Mouse (Mus musculus): ENCODE measurements at regions not wholly inside any gene's neighbourhood (a gene's known extent, or its start where the extent isn't known, plus 50 kb on each side); places are given as distances from the start of the nearest gene placed in this dataset.

DNA sequence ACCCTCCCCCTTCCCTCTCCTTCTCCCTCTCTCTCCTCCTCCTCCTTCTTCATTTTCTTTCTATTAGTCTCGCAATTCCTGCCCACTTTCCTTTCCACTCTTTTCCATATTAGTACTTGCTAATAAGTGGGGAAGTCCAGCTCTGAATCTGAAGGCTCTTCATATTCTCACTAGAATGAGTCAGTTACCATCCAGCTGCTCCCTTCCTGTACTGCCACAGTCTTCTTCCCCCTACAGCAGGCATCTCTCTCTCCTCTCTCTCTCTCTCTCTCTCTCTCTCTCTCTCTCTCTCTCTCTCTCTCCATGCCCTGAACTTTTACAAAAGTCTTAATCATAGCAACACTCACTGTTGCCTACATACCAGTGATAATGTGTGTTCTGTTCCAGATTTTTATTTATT is 226.6 kb upstream of the Pter start:
- intact Hi-C loops (cut with DNase I): no loop called here
- no peak for DNase-seq (ENCODE audit: low spot score in 2 of 2)

GRCm38 (mm10) chr2:12699331-12699730 is 224.5 kb upstream of the Pter start:
- no peak for DNase-seq (ENCODE audit: low spot score in 2 of 2)
- intact Hi-C loops (cut with DNase I): no loop called here

GRCm38 (mm10) chr2:12707514-12707913 is 216.3 kb upstream of the Pter start:
- DNase-seq (ENCODE audit: low spot score in 2 of 2): no peak
- intact Hi-C loops (cut with DNase I): no loop called here

DNA sequence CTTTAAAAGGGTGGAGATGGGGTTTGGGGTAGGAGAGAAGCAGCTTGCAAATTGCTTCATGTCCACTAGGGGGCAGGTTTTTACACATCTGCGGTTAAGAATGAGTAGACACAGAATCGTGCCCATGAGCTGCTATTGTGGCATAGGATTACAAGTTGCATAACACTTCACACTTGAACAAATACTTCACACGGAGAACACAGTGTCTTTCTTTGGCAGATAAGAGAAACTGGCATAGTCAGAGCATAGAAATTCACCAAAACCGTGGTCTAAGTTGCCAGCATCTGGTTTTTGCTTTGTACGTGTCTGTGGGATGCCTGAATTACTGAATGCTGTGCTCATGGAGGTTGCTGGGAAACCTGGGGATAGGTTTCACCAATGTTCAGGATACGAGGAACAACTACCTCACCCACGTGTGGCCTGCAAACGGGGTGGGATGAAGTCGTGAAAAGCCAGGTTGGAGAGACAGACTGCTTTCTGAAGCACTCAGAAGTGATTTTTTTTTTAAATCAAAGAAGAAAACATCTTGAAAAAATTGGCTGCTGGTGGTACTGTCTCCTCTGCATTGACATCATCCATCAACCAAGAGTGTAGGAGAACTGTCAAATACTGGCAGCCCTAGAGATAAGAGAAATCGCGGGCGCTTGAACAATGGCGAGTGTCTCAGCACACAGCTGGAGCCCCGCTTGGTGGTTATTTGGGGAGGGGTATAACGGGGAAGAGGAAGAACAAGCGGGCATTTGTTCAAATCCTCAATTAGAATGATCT is 214.5 kb upstream of the Pter start:
- intact Hi-C loops (cut with DNase I): loop anchor here (2.0 kb wide), 2 partner anchors 301 to 527 kb away; partner anchors contain the start of gene C1ql3
- DNase-seq (ENCODE audit: low spot score in 2 of 2): peak; percentile 63

GRCm38 (mm10) chr2:12709924-12710240 is 214.0 kb upstream of the Pter start:
- intact Hi-C loops (cut with DNase I): loop anchor here (2.0 kb wide), 3 partner anchors 67 to 527 kb away; partner anchors contain the start of gene C1ql3
- DNase-seq (ENCODE audit: low spot score in 2 of 2): no peak

DNA sequence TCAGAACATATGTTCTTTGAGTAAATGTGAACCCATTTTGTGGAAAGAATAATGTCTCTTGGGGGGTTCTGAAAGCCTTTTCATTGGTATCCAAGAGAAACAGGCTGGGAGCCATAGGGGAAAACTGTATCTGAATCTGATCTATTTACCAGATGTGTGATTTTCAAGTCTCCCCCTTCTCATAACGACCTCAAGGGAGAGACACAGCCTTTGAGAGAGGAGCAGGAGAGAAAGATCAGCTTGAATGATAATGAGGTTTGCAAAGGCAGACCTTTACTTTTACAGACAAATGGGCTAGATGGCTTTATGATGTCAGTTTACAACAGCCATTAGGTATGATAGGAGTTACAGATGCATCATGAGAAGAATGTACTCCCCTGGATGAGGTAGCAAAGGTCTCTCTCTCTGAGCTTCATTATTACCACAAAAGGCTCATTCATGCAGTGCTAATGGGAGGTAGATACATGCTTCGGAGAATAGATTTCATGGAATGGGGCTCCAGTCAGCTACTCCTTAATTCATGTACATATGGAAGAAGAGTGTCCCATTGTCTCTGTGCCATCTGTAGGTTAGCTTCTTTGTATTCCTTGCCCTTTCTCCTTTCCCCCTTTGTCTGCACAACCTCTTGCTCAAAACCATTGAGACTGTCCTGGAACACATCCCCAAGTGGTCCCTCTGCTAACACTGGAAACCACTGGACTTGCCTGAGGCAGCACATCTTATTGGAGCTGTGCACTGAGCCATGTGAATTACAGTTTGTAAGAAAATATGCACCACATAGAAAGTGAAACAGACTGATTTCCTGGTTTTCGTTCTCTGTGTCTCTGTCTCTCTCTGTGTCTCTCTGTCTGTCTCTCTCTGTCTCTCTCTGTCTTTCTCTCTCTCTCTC is 207.5 kb upstream of the Pter start:
- intact Hi-C loops (cut with DNase I): no loop called here
- no peak for DNase-seq (ENCODE audit: low spot score in 2 of 2)

DNA sequence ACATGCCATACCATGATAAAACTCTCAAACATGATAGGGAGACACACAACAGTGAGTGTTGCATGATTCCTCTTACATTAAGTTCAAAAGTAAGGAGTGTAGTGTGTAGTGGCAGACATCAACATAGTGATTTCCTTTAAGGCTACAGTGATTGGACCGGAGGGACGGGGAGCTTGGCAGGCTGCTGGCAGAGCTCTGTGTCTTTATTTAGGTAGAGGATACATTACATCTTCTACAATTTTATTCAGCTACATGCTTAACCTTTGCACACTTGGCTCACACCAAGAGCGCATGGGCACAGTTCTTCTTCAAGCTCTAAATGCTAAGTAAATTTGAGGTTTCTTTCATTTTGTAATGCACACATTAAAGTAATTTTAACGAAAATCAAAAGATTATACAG is 194.6 kb upstream of the Pter start:
- no peak for DNase-seq (ENCODE audit: low spot score in 2 of 2)
- intact Hi-C loops (cut with DNase I): no loop called here

DNA sequence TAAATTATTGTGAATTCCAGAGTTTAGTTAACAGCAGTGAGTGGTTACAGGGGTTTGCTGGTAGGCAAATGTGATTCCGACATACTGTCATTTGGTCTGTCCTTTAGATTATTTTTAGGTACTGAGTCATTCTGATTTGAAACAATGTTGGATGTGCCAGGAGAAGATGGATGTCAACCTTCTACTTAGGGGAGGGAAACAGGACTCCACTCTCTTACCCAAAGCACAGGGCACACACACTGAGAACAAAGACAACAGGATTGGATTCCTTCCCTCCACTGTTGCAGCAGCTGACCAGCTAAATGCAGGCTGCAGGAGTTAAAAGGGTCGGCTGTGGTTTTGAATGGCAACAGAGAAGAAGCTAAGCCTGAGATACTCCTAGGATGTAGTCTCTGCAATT is 186.7 kb upstream of the Pter start:
- intact Hi-C loops (cut with DNase I): no loop called here

DNA sequence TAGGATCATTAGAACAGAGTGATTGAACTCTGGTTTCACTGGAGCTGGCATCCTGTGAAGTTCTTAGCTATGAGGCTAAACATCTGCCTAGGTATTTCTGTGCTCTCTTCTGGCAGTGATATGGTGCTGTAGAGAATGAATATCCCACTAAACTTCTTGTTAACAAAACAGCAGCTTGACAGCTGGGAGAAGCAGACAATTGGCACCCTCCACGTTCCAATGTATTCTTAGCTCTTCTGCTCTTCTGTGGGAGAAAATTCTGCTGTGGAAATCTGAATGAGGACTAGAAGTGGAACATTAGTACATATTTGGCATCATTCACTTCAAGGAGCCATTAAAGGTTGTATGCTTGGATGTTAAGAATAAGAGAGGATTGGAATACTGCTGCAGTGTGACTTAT is 177.0 kb upstream of the Pter start:
- DNase-seq (ENCODE audit: low spot score in 2 of 2): peak; percentile 26 to 29
- intact Hi-C loops (cut with DNase I): no loop called here

More for the DNA sequence above, 186.7 kb upstream of the Pter start:
- DNase-seq (ENCODE audit: low spot score in 2 of 2): no peak

DNA sequence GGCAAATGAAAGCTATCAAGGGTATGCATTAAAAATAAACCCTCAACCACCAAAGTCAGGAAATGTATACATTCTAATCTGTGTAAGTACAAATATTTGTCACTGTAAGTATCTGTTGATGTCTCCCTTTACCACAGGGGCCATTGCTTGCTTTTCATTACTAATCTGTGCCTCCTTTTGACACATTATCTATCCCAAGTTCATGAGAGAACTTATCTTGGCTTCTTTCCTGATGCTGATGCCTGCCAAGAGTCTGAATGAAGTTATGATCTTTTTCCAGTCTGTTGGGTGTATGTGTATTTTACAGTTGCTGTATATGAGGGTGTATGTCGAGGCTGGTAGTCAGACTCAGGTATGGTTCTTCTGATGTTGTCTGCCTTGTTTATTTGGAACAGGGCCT is 165.0 kb upstream of the Pter start:
- intact Hi-C loops (cut with DNase I): no loop called here
- no peak for DNase-seq (ENCODE audit: low spot score in 2 of 2)

DNA sequence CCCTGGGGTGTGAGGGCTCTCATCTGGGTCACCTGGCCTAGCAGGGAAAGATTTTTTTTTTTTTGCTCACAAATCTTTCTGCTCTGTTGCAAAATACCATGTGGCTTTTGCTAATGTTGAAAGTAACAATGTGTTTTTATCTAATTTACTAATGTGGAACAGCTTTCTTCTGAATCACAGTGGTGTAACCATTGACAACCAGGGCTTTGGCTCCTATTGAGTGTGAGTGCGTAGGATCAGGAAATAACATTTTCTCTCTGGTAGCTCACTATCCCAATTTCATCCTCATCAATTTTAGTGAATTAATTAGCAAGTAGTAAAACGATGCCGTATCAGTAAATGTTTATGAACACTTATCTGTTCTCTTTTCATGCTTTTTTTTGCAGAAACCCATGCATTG is 163.9 kb upstream of the Pter start:
- intact Hi-C loops (cut with DNase I): no loop called here
- DNase-seq (ENCODE audit: low spot score in 2 of 2): no peak

DNA sequence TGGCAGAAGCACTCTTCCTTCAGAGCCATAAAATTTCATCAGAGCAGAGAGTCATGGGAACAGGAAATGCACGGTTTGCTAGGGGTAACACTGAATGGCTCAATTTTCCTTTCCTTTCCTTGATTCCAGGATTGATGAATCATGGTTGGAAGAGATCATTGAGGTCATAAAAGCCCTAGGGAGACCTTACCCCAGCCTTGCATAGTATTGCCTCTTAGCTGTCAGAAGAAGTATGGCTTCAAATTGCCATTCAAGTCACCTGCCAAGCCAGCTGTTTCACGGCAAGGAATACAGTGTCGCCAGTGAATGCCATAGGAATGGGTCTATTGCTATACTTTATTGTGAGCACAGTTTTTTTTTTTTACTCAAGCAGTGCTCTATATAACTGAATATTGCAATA is 162.4 kb upstream of the Pter start:
- intact Hi-C loops (cut with DNase I): no loop called here
- DNase-seq (ENCODE audit: low spot score in 2 of 2): no peak

- DNase-seq (ENCODE audit: low spot score in 2 of 2): no peak
- intact Hi-C loops (cut with DNase I): no loop called here
Measured at GRCm38 (mm10) chr2:12764510-12764909, 159.3 kb upstream of the Pter start.

DNA sequence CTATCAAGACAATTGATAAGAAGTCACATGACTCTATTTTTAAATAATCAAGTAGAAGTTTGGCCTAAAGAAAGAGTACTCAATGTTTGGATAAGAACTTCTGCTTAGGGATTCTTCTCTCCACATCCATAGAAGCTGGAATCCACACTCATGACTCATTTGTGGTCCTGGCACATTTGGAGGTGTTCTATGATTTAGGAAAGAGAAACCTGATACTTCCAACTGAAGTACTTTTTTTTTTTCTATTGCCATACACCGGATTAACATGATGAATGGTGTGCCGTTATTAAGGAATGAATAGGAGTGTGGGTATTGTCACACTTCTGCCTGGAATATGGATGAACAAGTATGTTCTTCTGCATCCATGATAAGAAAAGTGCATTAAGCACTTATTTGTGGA is 158.5 kb upstream of the Pter start:
- intact Hi-C loops (cut with DNase I): no loop called here
- no peak for DNase-seq (ENCODE audit: low spot score in 2 of 2)

GRCm38 (mm10) chr2:12776866-12777265 is 147.0 kb upstream of the Pter start:
- intact Hi-C loops (cut with DNase I): loop anchor here (2.0 to 5.0 kb wide), 2 partner anchors 66 to 235 kb away; partner anchors contain the start of gene C1ql3
- peak; percentile 42 to 58 for DNase-seq (ENCODE audit: low spot score in 2 of 2)

DNA sequence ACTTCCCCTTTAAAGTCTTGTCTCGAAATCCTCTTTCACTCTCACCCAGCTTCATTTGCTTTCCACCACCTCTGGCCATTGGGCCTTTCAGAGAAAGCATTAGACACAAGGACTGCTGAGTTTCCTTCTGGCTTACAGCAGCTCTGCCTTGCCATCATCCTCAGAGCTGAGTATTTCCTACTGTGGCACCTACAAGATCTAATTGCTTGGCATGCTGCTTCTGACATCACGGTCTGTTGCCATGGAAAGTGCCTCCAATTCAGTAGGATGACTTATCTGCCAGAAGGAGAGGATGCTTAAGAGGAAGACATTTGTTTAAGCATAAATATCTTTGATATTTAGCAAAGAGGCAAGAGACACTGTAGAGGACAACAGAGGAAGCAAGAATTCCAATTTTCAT is 146.1 kb upstream of the Pter start:
- intact Hi-C loops (cut with DNase I): loop anchor here (2.0 to 5.0 kb wide), 2 partner anchors 67 to 235 kb away; partner anchors contain the start of gene C1ql3
- peak; percentile 20 to 23 for DNase-seq (ENCODE audit: low spot score in 2 of 2)

GRCm38 (mm10) chr2:12792596-12792995 is 131.2 kb upstream of the Pter start:
- DNase-seq (ENCODE audit: low spot score in 2 of 2): no peak
- intact Hi-C loops (cut with DNase I): no loop called here

DNA sequence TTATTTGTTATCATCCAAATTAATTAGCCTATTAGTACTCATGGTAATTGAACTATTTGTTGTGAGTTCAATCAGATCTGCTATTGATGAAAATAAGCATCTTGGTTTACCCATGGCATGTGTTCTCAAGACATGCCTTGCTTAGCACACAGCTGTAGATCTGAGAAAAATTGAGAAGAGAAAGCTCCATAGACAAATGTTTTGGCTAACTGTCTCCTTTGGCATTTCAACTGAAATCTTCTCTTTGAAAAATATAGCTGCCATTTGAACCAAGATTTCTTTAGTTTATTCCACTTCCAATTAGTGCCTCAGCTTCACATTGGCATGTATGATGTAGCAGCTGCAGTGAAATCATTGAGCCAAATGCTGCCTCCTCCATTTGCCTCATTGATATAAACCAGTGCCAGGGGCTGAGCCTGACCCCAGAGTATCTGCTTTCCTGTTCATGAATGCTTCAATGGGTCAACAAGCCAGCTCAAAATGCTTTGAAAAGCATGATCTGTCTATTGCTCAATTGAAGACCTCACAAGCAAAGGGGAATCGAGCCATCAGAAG is 126.1 kb upstream of the Pter start:
- intact Hi-C loops (cut with DNase I): no loop called here
- no peak for DNase-seq (ENCODE audit: low spot score in 2 of 2)

DNA sequence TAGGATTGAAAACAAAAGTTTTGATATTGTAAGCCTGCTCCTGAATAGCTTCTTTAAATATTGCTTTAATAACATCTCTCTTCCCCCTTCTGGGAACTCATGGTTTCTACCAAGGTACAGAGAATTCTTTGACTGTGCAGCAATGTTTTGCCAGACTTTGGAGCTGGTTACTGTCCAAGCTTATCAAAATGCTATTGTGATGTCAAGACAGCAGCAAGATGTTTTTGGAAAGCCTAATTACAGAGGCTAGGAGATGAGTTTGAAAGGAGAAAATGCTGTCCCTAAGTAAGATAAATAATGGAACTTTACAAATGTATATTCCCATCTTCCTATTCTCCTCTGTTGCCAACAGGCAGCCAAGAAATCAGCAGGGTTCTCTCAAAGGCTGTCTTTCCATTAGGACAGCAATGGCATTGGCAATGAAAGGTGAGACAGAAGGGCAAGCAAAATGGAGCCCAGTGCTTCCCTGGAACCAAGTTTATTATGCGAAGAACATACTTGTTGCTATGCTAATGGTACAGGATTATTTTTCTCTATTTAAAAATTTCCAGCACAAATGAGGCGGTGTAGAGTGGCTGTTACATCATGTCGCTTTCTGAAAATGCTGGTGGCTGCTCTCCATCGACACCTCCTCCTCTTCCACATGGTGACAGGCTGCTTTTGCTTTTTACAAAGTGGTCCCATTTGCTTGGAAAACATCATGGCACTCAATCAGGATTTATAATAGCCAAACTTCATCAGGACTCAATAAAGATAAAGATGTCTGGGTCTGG is 124.5 kb upstream of the Pter start:
- DNase-seq (ENCODE audit: low spot score in 2 of 2): peak; percentile 10 to 32
- intact Hi-C loops (cut with DNase I): no loop called here

GRCm38 (mm10) chr2:12802667-12803066 is 121.2 kb upstream of the Pter start:
- DNase-seq (ENCODE audit: low spot score in 2 of 2): no peak
- intact Hi-C loops (cut with DNase I): no loop called here

Data from left cerebral cortex, postnatal 36 days (tissue).